26 mouse cellular contexts compared by ENCODE assay signal in the genomic region with DNA sequence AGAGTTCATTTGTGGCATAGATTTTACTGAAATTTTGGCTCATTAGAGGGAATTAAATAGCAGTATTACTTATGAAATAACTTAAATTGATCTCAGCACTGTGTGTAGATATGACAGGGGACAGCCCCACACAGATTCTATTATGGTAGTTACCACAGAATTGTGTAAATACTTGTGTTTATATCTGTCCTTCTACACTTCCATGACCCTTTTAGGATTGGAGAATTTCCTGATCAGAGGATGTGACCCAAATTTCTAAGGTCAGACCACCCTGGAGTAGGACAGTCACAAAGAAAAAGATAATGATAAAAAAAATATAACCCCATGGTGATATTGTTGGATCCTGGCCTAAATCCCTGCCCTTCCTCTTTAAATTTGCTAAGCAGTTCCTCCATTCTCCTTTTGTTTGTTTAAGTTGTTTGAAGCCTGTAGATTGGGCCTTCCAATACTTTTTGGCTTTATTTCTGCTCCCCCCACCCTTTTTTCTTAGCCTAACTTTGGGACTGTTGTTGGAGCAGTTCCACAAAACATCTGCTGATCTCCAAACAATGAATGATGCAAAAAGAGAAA. TPM values are rescaled to one million over a fixed set of nuclear protein-coding genes. Genes with fewer than 3 reads are reported as not detected.
"Had no signal": no experiment of that assay in that cellular context is flagged by ENCODE, and none has a peak within 500 bp of the region (broad histone marks: within the 10 kb centered on the region; RNA-seq: fewer than 3 reads in every experiment).

No protein-coding gene starts in this region.

- H3K27me3 ChIP-seq: heart, embryonic 12.5 days; hindbrain, embryonic 15.5 days had no signal

- H3K36me3 ChIP-seq: heart, embryonic 10.5 days; heart, embryonic 12.5 days; hindbrain, embryonic 13.5 days; hindbrain, embryonic 15.5 days; kidney, embryonic 15.5 days; limb, embryonic 13.5 days; limb, embryonic 15.5 days had no signal

- DNase-seq: forebrain, postnatal 0 days; gastrocnemius, postnatal 14 days; gastrocnemius, postnatal 36 days; heart, adult 18-20 months; heart, postnatal 14 days; heart, postnatal 36 days; kidney, adult 11 months; kidney, adult 2 months; kidney, adult 9 months; kidney, postnatal 14 days; kidney, postnatal 36 days; layer of hippocampus, adult 9-11 months; layer of hippocampus, postnatal 36 days; left cerebral cortex, postnatal 4 days had no signal

- H3K27ac ChIP-seq: heart, embryonic 10.5 days; hindbrain, embryonic 13.5 days; hindbrain, embryonic 15.5 days; hindbrain, postnatal 0 days; kidney, embryonic 15.5 days; limb, embryonic 13.5 days; limb, embryonic 15.5 days had no signal

- H3K9me3 ChIP-seq: heart, embryonic 10.5 days; heart, embryonic 12.5 days; hindbrain, embryonic 13.5 days; hindbrain, embryonic 15.5 days; kidney, embryonic 15.5 days; limb, embryonic 13.5 days; limb, embryonic 15.5 days had no signal

- H3K4me3 ChIP-seq: heart, embryonic 10.5 days; heart, embryonic 12.5 days; hindbrain, embryonic 13.5 days; hindbrain, embryonic 15.5 days; kidney, embryonic 15.5 days; limb, embryonic 13.5 days; limb, embryonic 15.5 days had no signal

- H3K9ac ChIP-seq: forebrain, postnatal 0 days; heart, embryonic 12.5 days; hindbrain, embryonic 13.5 days; hindbrain, embryonic 15.5 days; kidney, embryonic 15.5 days; limb, embryonic 13.5 days; limb, embryonic 15.5 days had no signal

- H3K4me1 ChIP-seq: heart, embryonic 10.5 days; heart, embryonic 12.5 days; hindbrain, embryonic 13.5 days; hindbrain, embryonic 15.5 days; kidney, embryonic 15.5 days; limb, embryonic 13.5 days; limb, embryonic 15.5 days had no signal

- ATAC-seq: forebrain, postnatal 0 days; hindbrain, postnatal 0 days; intestine, embryonic 16.5 days had no signal

- H3K4me2 ChIP-seq: heart, embryonic 12.5 days; hindbrain, embryonic 13.5 days; hindbrain, embryonic 15.5 days; kidney, embryonic 15.5 days; limb, embryonic 13.5 days; limb, embryonic 15.5 days had no signal

RNA-seq across cellular contexts. Expression of a gene that starts 31.6 kb away (rescaled TPM):
- total RNA-seq: forebrain, postnatal 0 days; hematopoietic stem cell, adult 5-6 weeks; hindbrain, postnatal 0 days had no signal
- polyA plus RNA-seq: hindbrain, embryonic 11.5 days; hindbrain, embryonic 13.5 days; hindbrain, embryonic 15.5 days; hindbrain, postnatal 0 days; kidney, embryonic 15.5 days; limb, embryonic 13.5 days; limb, embryonic 15.5 days; liver, adult 2 months had no signal

RNA-seq across cellular contexts. Expression of a gene that starts 32.0 kb away (rescaled TPM):
- total RNA-seq: hematopoietic stem cell, adult 5-6 weeks; hindbrain, postnatal 0 days had no signal
